Mouse (Mus musculus): Measurements from ENCODE around the gene Dgkg. TPM values are rescaled to one million over a fixed set of nuclear protein-coding genes. Genes with fewer than 3 reads are reported as not detected.

The Dgkg gene
- polyA plus RNA-seq, 1 experiment from 2014 or later: 2.1 TPM

GRCm38 (mm10) chr16:22596394-22596793 is 60.6 kb downstream of the Dgkg start:
- no peaks in the 10 kb centered on the region for H3K9me3 ChIP-seq (replicated peaks; ENCODE audit: control insufficient read depth, low read length)
- no peak overlapping the region for H3K9ac ChIP-seq (ENCODE audit: low read length)
- H3K36me3 ChIP-seq (ENCODE audit: control insufficient read depth, insufficient read depth, low read length): no peaks in the 10 kb centered on the region
- H3K27ac ChIP-seq (ENCODE audit: low read length): no peak overlapping the region
- 79% methylated on average over 1 of the region's 1 CpGs for WGBS
- no peaks in the 10 kb centered on the region for H3K4me1 ChIP-seq (ENCODE audit: control insufficient read depth, insufficient read depth, low read length)
- no peaks in the 10 kb centered on the region for H3K27me3 ChIP-seq (ENCODE audit: control insufficient read depth, insufficient read depth, low read length)
- no peak for ATAC-seq (ENCODE audit: insufficient read depth, low FRiP score)
- H3K4me3 ChIP-seq (replicated peaks; ENCODE audit: low read length): no peak overlapping the region
- no peak overlapping the region for H3K4me2 ChIP-seq (ENCODE audit: low read depth, low read length)

GRCm38 (mm10) chr16:22593907-22594306 is 63.1 kb downstream of the Dgkg start:
- ATAC-seq (ENCODE audit: insufficient read depth, low FRiP score): no peak
- WGBS: 88% methylated on average over 2 of the region's 2 CpGs
- H3K36me3 ChIP-seq (ENCODE audit: control insufficient read depth, insufficient read depth, low read length): no peaks in the 10 kb centered on the region

GRCm38 (mm10) chr16:22589619-22590018 is 67.4 kb downstream of the Dgkg start:
- WGBS: 77% methylated on average over 5 of the region's 5 CpGs
- ATAC-seq (ENCODE audit: insufficient read depth, low FRiP score): no peak
- Histone ChIP-seq H3K4me2 (ENCODE audit: low read depth, low read length) (no peak overlapping the region), H3K27ac (ENCODE audit: low read length) (no peak overlapping the region), H3K9ac (ENCODE audit: low read length) (no peak overlapping the region), H3K4me1 (ENCODE audit: control insufficient read depth, insufficient read depth, low read length) (no peaks in the 10 kb centered on the region), H3K36me3 (ENCODE audit: control insufficient read depth, insufficient read depth, low read length) (no peaks in the 10 kb centered on the region), H3K4me3 (replicated peaks; ENCODE audit: low read length) (no peak overlapping the region), H3K9me3 (replicated peaks; ENCODE audit: control insufficient read depth, low read length) (no peaks in the 10 kb centered on the region), H3K27me3 (ENCODE audit: control insufficient read depth, insufficient read depth, low read length) (no peaks in the 10 kb centered on the region)

More at GRCm38 (mm10) chr16:22593907-22594306, 63.1 kb downstream of the Dgkg start:
- H3K4me2 ChIP-seq (ENCODE audit: low read depth, low read length): no peak overlapping the region
- no peaks in the 10 kb centered on the region for H3K9me3 ChIP-seq (replicated peaks; ENCODE audit: control insufficient read depth, low read length)
- H3K4me1 ChIP-seq (ENCODE audit: control insufficient read depth, insufficient read depth, low read length): no peaks in the 10 kb centered on the region
- no peak overlapping the region for H3K9ac ChIP-seq (ENCODE audit: low read length)
- H3K4me3 ChIP-seq (replicated peaks; ENCODE audit: low read length): no peak overlapping the region
- H3K27me3 ChIP-seq (ENCODE audit: control insufficient read depth, insufficient read depth, low read length): no peaks in the 10 kb centered on the region
- no peak overlapping the region for H3K27ac ChIP-seq (ENCODE audit: low read length)

- no peak for ATAC-seq (ENCODE audit: insufficient read depth, low FRiP score)
- WGBS: 71% methylated on average over 11 of the region's 11 CpGs
- H3K27ac ChIP-seq (ENCODE audit: low read length): no peak overlapping the region
- H3K9ac ChIP-seq (ENCODE audit: low read length): no peak overlapping the region
- no peak overlapping the region for H3K4me2 ChIP-seq (ENCODE audit: low read depth, low read length)
- H3K36me3 ChIP-seq (ENCODE audit: control insufficient read depth, insufficient read depth, low read length): no peaks in the 10 kb centered on the region
- H3K9me3 ChIP-seq (replicated peaks; ENCODE audit: control insufficient read depth, low read length): no peaks in the 10 kb centered on the region
- H3K4me1 ChIP-seq (ENCODE audit: control insufficient read depth, insufficient read depth, low read length): no peaks in the 10 kb centered on the region; the same call in 1 of the 2 replicates
- no peaks in the 10 kb centered on the region for H3K27me3 ChIP-seq (ENCODE audit: control insufficient read depth, insufficient read depth, low read length)
- no peak overlapping the region for H3K4me3 ChIP-seq (replicated peaks; ENCODE audit: low read length)
These were observed 70.7 kb downstream of the Dgkg start for GRCm38 (mm10) chr16:22586151-22586836.

GRCm38 (mm10) chr16:22585523-22585922 is 71.5 kb downstream of the Dgkg start:
- ATAC-seq (ENCODE audit: insufficient read depth, low FRiP score): no peak
- H3K27ac ChIP-seq (ENCODE audit: low read length): no peak overlapping the region
- H3K4me1 ChIP-seq (ENCODE audit: control insufficient read depth, insufficient read depth, low read length): no peaks in the 10 kb centered on the region; the same call in 1 of the 2 replicates
- H3K9ac ChIP-seq (ENCODE audit: low read length): no peak overlapping the region
- H3K4me2 ChIP-seq (ENCODE audit: low read depth, low read length): no peak overlapping the region
- no peak overlapping the region for H3K4me3 ChIP-seq (replicated peaks; ENCODE audit: low read length)
- no peaks in the 10 kb centered on the region for H3K27me3 ChIP-seq (ENCODE audit: control insufficient read depth, insufficient read depth, low read length)
- H3K9me3 ChIP-seq (replicated peaks; ENCODE audit: control insufficient read depth, low read length): no peaks in the 10 kb centered on the region
- WGBS: 79% methylated on average over 3 of the region's 3 CpGs
- H3K36me3 ChIP-seq (ENCODE audit: control insufficient read depth, insufficient read depth, low read length): no peaks in the 10 kb centered on the region

- 65% methylated on average over 2 of the region's 2 CpGs for WGBS
- Histone ChIP-seq H3K27me3 (ENCODE audit: control insufficient read depth, insufficient read depth, low read length) (no peaks in the 10 kb centered on the region), H3K4me2 (ENCODE audit: low read depth, low read length) (no peak overlapping the region), H3K4me3 (replicated peaks; ENCODE audit: low read length) (no peak overlapping the region), H3K27ac (ENCODE audit: low read length) (no peak overlapping the region), H3K9me3 (replicated peaks; ENCODE audit: control insufficient read depth, low read length) (no peaks in the 10 kb centered on the region), H3K36me3 (ENCODE audit: control insufficient read depth, insufficient read depth, low read length) (no peaks in the 10 kb centered on the region), H3K9ac (ENCODE audit: low read length) (no peak overlapping the region), H3K4me1 (ENCODE audit: control insufficient read depth, insufficient read depth, low read length) (no peaks in the 10 kb centered on the region; the same call in 1 of the 2 replicates)
- ATAC-seq (ENCODE audit: insufficient read depth, low FRiP score): no peak
These were observed 73.6 kb downstream of the Dgkg start for GRCm38 (mm10) chr16:22583401-22583800.

GRCm38 (mm10) chr16:22582173-22582929 is 74.7 kb downstream of the Dgkg start:
- no peaks in the 10 kb centered on the region for H3K27me3 ChIP-seq (ENCODE audit: control insufficient read depth, insufficient read depth, low read length)
- H3K4me2 ChIP-seq (ENCODE audit: low read depth, low read length): no peak overlapping the region
- H3K9ac ChIP-seq (ENCODE audit: low read length): no peak overlapping the region
- no peaks in the 10 kb centered on the region for H3K36me3 ChIP-seq (ENCODE audit: control insufficient read depth, insufficient read depth, low read length)
- no peak overlapping the region for H3K4me3 ChIP-seq (replicated peaks; ENCODE audit: low read length)
- WGBS: 49% methylated on average over 11 of the region's 11 CpGs
- no peaks in the 10 kb centered on the region; the same call in 1 of the 2 replicates for H3K4me1 ChIP-seq (ENCODE audit: control insufficient read depth, insufficient read depth, low read length)
- H3K27ac ChIP-seq (ENCODE audit: low read length): no peak overlapping the region
- no peaks in the 10 kb centered on the region for H3K9me3 ChIP-seq (replicated peaks; ENCODE audit: control insufficient read depth, low read length)
- no peak for ATAC-seq (ENCODE audit: insufficient read depth, low FRiP score)

GRCm38 (mm10) chr16:22580103-22580502 is 76.9 kb downstream of the Dgkg start:
- WGBS: 40% methylated on average over 5 of the region's 5 CpGs
- no peak for ATAC-seq (ENCODE audit: insufficient read depth, low FRiP score)
- H3K4me2 ChIP-seq (ENCODE audit: low read depth, low read length): no peak overlapping the region

GRCm38 (mm10) chr16:22578883-22579282 is 78.1 kb downstream of the Dgkg start:
- no peak overlapping the region for H3K4me2 ChIP-seq (ENCODE audit: low read depth, low read length)
- H3K36me3 ChIP-seq (ENCODE audit: control insufficient read depth, insufficient read depth, low read length): no peaks in the 10 kb centered on the region
- H3K27ac ChIP-seq (ENCODE audit: low read length): no peak overlapping the region
- no peaks in the 10 kb centered on the region; the same call in 1 of the 2 replicates for H3K4me1 ChIP-seq (ENCODE audit: control insufficient read depth, insufficient read depth, low read length)
- H3K27me3 ChIP-seq (ENCODE audit: control insufficient read depth, insufficient read depth, low read length): no peaks in the 10 kb centered on the region
- ATAC-seq (ENCODE audit: insufficient read depth, low FRiP score): no peak
- no peaks in the 10 kb centered on the region for H3K9me3 ChIP-seq (replicated peaks; ENCODE audit: control insufficient read depth, low read length)
- H3K4me3 ChIP-seq (replicated peaks; ENCODE audit: low read length): no peak overlapping the region
- no peak overlapping the region for H3K9ac ChIP-seq (ENCODE audit: low read length)
- 89% methylated on average over 10 of the region's 10 CpGs for WGBS

More at GRCm38 (mm10) chr16:22580103-22580502, 76.9 kb downstream of the Dgkg start:
- Histone ChIP-seq H3K36me3 (ENCODE audit: control insufficient read depth, insufficient read depth, low read length) (no peaks in the 10 kb centered on the region), H3K27ac (ENCODE audit: low read length) (no peak overlapping the region), H3K9ac (ENCODE audit: low read length) (no peak overlapping the region), H3K27me3 (ENCODE audit: control insufficient read depth, insufficient read depth, low read length) (no peaks in the 10 kb centered on the region), H3K4me3 (replicated peaks; ENCODE audit: low read length) (no peak overlapping the region), H3K4me1 (ENCODE audit: control insufficient read depth, insufficient read depth, low read length) (no peaks in the 10 kb centered on the region; the same call in 1 of the 2 replicates), H3K9me3 (replicated peaks; ENCODE audit: control insufficient read depth, low read length) (no peaks in the 10 kb centered on the region)
